Mouse (Mus musculus): ENCODE data around the gene Nup214. TPM values are rescaled to one million over a fixed set of nuclear protein-coding genes. Genes with fewer than 3 reads are reported as not detected.

Nup214 gene
- polyA plus RNA-seq, 1 experiment: 80.0 TPM

GRCm38 (mm10) chr2:31965110-31965509, 9.1 kb upstream of the Nup214 start:
- TF ChIP-seq CTCF (IDR thresholded peaks at IDR 0.05; ENCODE audit: control insufficient read depth, insufficient read depth, low read length) (peak; percentile 73), POLR2A (IDR thresholded peaks at IDR 0.05; ENCODE audit: borderline replicate concordance, control insufficient read depth, low read depth, low read length) (no peak)
- H3K4me3 ChIP-seq (replicated peaks; ENCODE audit: control insufficient read depth, low read depth, low read length): no peak overlapping the region
- no peaks in the 10 kb centered on the region for H3K4me1 ChIP-seq (ENCODE audit: control insufficient read depth, insufficient read depth, low read length)
- no peak overlapping the region for H3K27ac ChIP-seq (ENCODE audit: control insufficient read depth, insufficient read depth, low read depth, low read length, poor library complexity)

- Histone ChIP-seq H3K27ac (ENCODE audit: control insufficient read depth, insufficient read depth, low read depth, low read length, poor library complexity) (no peak overlapping the region), H3K4me3 (replicated peaks; ENCODE audit: control insufficient read depth, low read depth, low read length) (no peak overlapping the region), H3K4me1 (ENCODE audit: control insufficient read depth, insufficient read depth, low read length) (no peaks in the 10 kb centered on the region)
- TF ChIP-seq CTCF (IDR thresholded peaks at IDR 0.05; ENCODE audit: control insufficient read depth, insufficient read depth, low read length): no peak
- 85% methylated on average over 8 of the region's 8 CpGs for WGBS
These were observed 7.4 kb upstream of the Nup214 start for GRCm38 (mm10) chr2:31966801-31967200.

- H3K4me3 ChIP-seq (replicated peaks; ENCODE audit: control insufficient read depth, low read depth, low read length): no peak overlapping the region
- WGBS: 76% methylated on average over 4 of the region's 4 CpGs
- H3K27ac ChIP-seq (ENCODE audit: control insufficient read depth, insufficient read depth, low read depth, low read length, poor library complexity): no peak overlapping the region
- H3K4me1 ChIP-seq (ENCODE audit: control insufficient read depth, insufficient read depth, low read length): peaks cover 2% of the 10 kb centered on the region; the same call in 1 of the 2 replicates
- TF ChIP-seq CTCF (IDR thresholded peaks at IDR 0.05; ENCODE audit: control insufficient read depth, insufficient read depth, low read length) (no peak), POLR2A (IDR thresholded peaks at IDR 0.05; ENCODE audit: borderline replicate concordance, control insufficient read depth, low read depth, low read length) (no peak)
These were observed 1.6 kb upstream of the Nup214 start for GRCm38 (mm10) chr2:31972589-31972988.

- Histone ChIP-seq H3K4me3 (replicated peaks; ENCODE audit: control insufficient read depth, low read depth, low read length) (peak overlapping the region; percentile 85), H3K27ac (ENCODE audit: control insufficient read depth, insufficient read depth, low read depth, low read length, poor library complexity) (peak overlapping the region; percentile 46), H3K4me1 (ENCODE audit: control insufficient read depth, insufficient read depth, low read length) (peaks cover 2% of the 10 kb centered on the region; the same call in 1 of the 2 replicates)
- TF ChIP-seq POLR2A (IDR thresholded peaks at IDR 0.05; ENCODE audit: borderline replicate concordance, control insufficient read depth, low read depth, low read length): no peak
- TF ChIP-seq CTCF (IDR thresholded peaks at IDR 0.05; ENCODE audit: control insufficient read depth, insufficient read depth, low read length): no peak
- 6% methylated on average over 13 of the region's 13 CpGs for WGBS
These were observed 654 bp downstream of the Nup214 start for GRCm38 (mm10) chr2:31974809-31975371.

GRCm38 (mm10) chr2:31987774-31988173, 13.5 kb downstream of the Nup214 start:
- 85% methylated on average over 1 of the region's 1 CpGs for WGBS
- no peaks in the 10 kb centered on the region for H3K4me1 ChIP-seq (ENCODE audit: control insufficient read depth, insufficient read depth, low read length)
- TF ChIP-seq CTCF (IDR thresholded peaks at IDR 0.05; ENCODE audit: control insufficient read depth, insufficient read depth, low read length): no peak
- no peak for TF ChIP-seq POLR2A (IDR thresholded peaks at IDR 0.05; ENCODE audit: borderline replicate concordance, control insufficient read depth, low read depth, low read length)
- no peak overlapping the region for H3K27ac ChIP-seq (ENCODE audit: control insufficient read depth, insufficient read depth, low read depth, low read length, poor library complexity)
- H3K4me3 ChIP-seq (replicated peaks; ENCODE audit: control insufficient read depth, low read depth, low read length): no peak overlapping the region

GRCm38 (mm10) chr2:31990961-31991360, 16.7 kb downstream of the Nup214 start:
- 89% methylated on average over 4 of the region's 4 CpGs for WGBS
- TF ChIP-seq CTCF (IDR thresholded peaks at IDR 0.05; ENCODE audit: control insufficient read depth, insufficient read depth, low read length) (no peak), POLR2A (IDR thresholded peaks at IDR 0.05; ENCODE audit: borderline replicate concordance, control insufficient read depth, low read depth, low read length) (no peak)
- H3K4me1 ChIP-seq (ENCODE audit: control insufficient read depth, insufficient read depth, low read length): no peaks in the 10 kb centered on the region
- 0 out of 2 replicates have a peak overlapping the region, but pooled peaks have one; percentile 24 for H3K27ac ChIP-seq (ENCODE audit: control insufficient read depth, insufficient read depth, low read depth, low read length, poor library complexity)
- H3K4me3 ChIP-seq (replicated peaks; ENCODE audit: control insufficient read depth, low read depth, low read length): no peak overlapping the region

GRCm38 (mm10) chr2:31994896-31995295, 20.7 kb downstream of the Nup214 start:
- no peak overlapping the region for H3K27ac ChIP-seq (ENCODE audit: control insufficient read depth, insufficient read depth, low read depth, low read length, poor library complexity)
- no peaks in the 10 kb centered on the region for H3K4me1 ChIP-seq (ENCODE audit: control insufficient read depth, insufficient read depth, low read length)
- no peak for TF ChIP-seq POLR2A (IDR thresholded peaks at IDR 0.05; ENCODE audit: borderline replicate concordance, control insufficient read depth, low read depth, low read length)
- TF ChIP-seq CTCF (IDR thresholded peaks at IDR 0.05; ENCODE audit: control insufficient read depth, insufficient read depth, low read length): no peak
- H3K4me3 ChIP-seq (replicated peaks; ENCODE audit: control insufficient read depth, low read depth, low read length): no peak overlapping the region
- WGBS: 92% methylated on average over 9 of the region's 9 CpGs

GRCm38 (mm10) chr2:31996060-31996459, 21.8 kb downstream of the Nup214 start:
- TF ChIP-seq POLR2A (IDR thresholded peaks at IDR 0.05; ENCODE audit: borderline replicate concordance, control insufficient read depth, low read depth, low read length): no peak
- TF ChIP-seq CTCF (IDR thresholded peaks at IDR 0.05; ENCODE audit: control insufficient read depth, insufficient read depth, low read length): no peak
- no peak overlapping the region for H3K4me3 ChIP-seq (replicated peaks; ENCODE audit: control insufficient read depth, low read depth, low read length)
- no peak overlapping the region for H3K27ac ChIP-seq (ENCODE audit: control insufficient read depth, insufficient read depth, low read depth, low read length, poor library complexity)
- H3K4me1 ChIP-seq (ENCODE audit: control insufficient read depth, insufficient read depth, low read length): no peaks in the 10 kb centered on the region
- 93% methylated on average over 13 of the region's 13 CpGs for WGBS

- no peak for TF ChIP-seq CTCF (IDR thresholded peaks at IDR 0.05; ENCODE audit: control insufficient read depth, insufficient read depth, low read length)
- TF ChIP-seq POLR2A (IDR thresholded peaks at IDR 0.05; ENCODE audit: borderline replicate concordance, control insufficient read depth, low read depth, low read length): no peak
- H3K4me3 ChIP-seq (replicated peaks; ENCODE audit: control insufficient read depth, low read depth, low read length): no peak overlapping the region
- WGBS: 93% methylated on average over 5 of the region's 5 CpGs
- H3K27ac ChIP-seq (ENCODE audit: control insufficient read depth, insufficient read depth, low read depth, low read length, poor library complexity): no peak overlapping the region
- no peaks in the 10 kb centered on the region for H3K4me1 ChIP-seq (ENCODE audit: control insufficient read depth, insufficient read depth, low read length)
These were observed 23.3 kb downstream of the Nup214 start for GRCm38 (mm10) chr2:31997539-31997938.
